ENCODE assay signal across 25 mouse cellular contexts in the genomic region with DNA sequence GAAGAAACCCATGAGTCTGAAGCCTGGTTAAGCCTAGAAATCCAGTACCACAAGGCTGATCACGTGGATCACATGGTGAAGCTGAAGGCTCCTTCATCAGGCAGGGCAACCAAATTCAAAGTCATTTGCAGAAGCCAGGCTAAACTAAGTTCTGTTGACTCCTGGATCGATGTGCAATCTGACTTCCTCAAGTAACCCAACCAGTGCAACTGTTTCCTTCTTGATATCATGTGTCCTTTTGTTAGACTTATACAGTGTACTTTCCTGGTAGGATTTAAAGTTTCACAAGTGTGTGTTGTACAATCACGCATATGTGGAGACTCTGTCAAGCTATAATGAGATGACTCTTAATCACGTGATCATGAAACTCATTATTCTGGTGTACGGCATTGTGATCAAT.
"Had no signal": no experiment of that assay in that cellular context is flagged by ENCODE, and none has a peak within 500 bp of the region (broad histone marks: within the 10 kb centered on the region; RNA-seq: fewer than 3 reads in every experiment).

No protein-coding gene starts in this region.

- H3K4me3 ChIP-seq: gastrocnemius, adult 2 months; heart, adult 2 months; heart, embryonic 10.5 days; heart, embryonic 12.5 days; hindbrain, embryonic 10.5 days; hindbrain, embryonic 12.5 days; layer of hippocampus, adult 2 months; left cerebral cortex, adult 2 months; limb, embryonic 10.5 days; limb, embryonic 12.5 days; liver, embryonic 13.5 days; liver, embryonic 15.5 days had no signal

- H3K9me3 ChIP-seq: heart, embryonic 10.5 days; heart, embryonic 12.5 days; hindbrain, embryonic 10.5 days; hindbrain, embryonic 12.5 days; limb, embryonic 10.5 days; limb, embryonic 12.5 days; liver, embryonic 13.5 days; liver, embryonic 15.5 days had no signal

- H3K9ac ChIP-seq: heart, embryonic 12.5 days; hindbrain, embryonic 12.5 days; hindbrain, embryonic 14.5 days; limb, embryonic 12.5 days; liver, embryonic 13.5 days; liver, embryonic 15.5 days; liver, postnatal 0 days had no signal

- H3K4me2 ChIP-seq: heart, embryonic 12.5 days; hindbrain, embryonic 12.5 days; hindbrain, embryonic 14.5 days; limb, embryonic 12.5 days; liver, embryonic 13.5 days; liver, embryonic 15.5 days had no signal

- DNase-seq: gastrocnemius, adult 2 months; gastrocnemius, postnatal 10 days; gastrocnemius, postnatal 36 days; heart, adult 2 months; heart, postnatal 14 days; heart, postnatal 36 days; kidney, adult 11 months; kidney, adult 8-10 months; kidney, postnatal 10 days; kidney, postnatal 25 days; kidney, postnatal 4 days; liver, embryonic 13.5 days had no signal

- H3K27ac ChIP-seq: gastrocnemius, adult 2 months; heart, adult 2 months; heart, embryonic 10.5 days; hindbrain, embryonic 10.5 days; hindbrain, embryonic 12.5 days; hindbrain, embryonic 14.5 days; layer of hippocampus, adult 2 months; left cerebral cortex, adult 2 months; limb, embryonic 10.5 days; limb, embryonic 12.5 days; liver, embryonic 13.5 days; liver, embryonic 15.5 days had no signal

- H3K36me3 ChIP-seq: liver, embryonic 13.5 days; liver, embryonic 15.5 days had no signal

- H3K4me1 ChIP-seq: heart, embryonic 10.5 days; hindbrain, embryonic 10.5 days; hindbrain, embryonic 12.5 days; limb, embryonic 10.5 days; limb, embryonic 12.5 days; liver, embryonic 15.5 days had no signal

- H3K27me3 ChIP-seq: heart, embryonic 12.5 days; hindbrain, embryonic 12.5 days; limb, embryonic 12.5 days; liver, embryonic 13.5 days; liver, embryonic 15.5 days had no signal

- ATAC-seq: hindbrain, embryonic 16.5 days; intestine, embryonic 16.5 days; liver, postnatal 0 days had no signal
